Mouse (Mus musculus): ENCODE data around the gene B3glct.

Gene B3glct

DNA sequence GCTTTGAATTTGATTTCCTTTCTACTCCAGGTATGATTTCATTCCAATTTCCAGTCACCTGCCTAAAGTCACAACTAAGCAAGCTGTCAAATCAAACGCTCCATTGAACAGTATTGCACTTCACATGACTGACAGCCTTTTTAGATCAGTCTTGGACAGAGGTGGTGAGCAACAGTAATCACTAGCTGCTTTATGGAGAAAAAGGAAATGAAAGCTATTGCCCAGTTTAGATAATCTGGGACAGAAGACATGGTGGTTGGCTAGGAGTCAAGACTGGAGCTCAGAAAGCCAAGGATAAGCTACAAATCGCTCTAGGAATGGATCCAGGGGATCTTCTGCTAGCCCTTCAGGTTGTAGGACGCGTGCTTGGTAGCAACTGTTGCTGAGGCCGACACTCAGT lies 14.6 kb upstream of the B3glct start:
- DNase-seq (ENCODE audit: low read depth): no peak

DNA sequence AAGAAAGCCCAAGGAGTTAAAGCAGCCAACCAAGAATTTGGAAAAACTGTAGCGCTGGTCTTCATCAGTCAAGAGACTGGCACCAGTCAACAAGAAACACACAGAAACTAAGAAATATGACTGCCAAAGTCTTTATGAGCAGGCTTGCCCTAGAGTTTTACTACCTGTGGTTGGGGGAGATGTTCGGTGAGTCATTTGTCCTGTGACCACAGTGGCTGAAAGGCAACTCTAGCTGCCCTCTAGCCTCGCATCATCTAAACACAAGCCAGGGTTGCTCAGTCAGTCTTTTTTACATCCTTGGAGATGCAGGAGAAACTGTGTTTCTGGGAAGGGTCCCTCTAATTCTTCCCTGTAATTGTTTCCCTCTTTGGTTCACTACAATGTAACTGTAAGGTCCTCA lies 834 bp upstream of the B3glct start:
- no peak for DNase-seq (ENCODE audit: low read depth)

DNA sequence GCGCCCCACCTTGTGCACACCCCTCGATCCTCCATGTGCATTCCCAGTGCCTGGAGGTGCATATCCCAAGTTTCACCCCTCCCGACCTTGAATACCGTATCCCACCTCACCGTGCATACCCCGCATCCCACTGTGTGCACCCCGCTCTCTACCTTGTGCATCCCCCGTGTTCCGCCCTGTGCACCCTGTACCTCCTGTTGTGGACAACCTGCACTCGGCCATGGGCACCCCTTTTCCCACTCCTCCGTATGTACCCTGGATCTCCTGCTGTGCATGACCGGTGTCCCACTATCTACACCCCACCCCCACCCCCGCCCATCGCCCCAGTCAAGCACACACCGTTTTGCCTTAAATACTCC lies 939 bp downstream of the B3glct start:
- no peak for DNase-seq (ENCODE audit: low read depth)

DNA sequence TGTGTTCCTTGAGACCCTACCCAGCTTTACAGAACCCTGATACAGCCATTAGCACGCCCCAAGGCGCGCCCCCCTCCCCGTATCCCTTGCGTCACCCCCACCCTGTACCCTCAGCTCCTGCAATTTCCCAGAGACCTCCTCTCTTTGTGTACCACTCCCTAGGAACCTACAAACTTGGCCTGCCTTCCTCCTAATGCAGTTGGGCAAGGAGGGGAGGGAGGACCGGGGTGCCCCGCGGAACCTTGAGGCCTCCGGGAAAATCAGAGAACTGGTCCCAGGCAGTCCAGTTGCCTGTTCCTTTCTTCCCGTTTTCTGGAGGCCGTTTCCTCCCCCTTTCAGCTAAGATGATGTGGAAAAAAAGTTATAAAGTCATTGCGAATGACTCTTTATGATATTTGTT lies 1.3 kb downstream of the B3glct start:
- DNase-seq (ENCODE audit: low read depth): no peak

DNA sequence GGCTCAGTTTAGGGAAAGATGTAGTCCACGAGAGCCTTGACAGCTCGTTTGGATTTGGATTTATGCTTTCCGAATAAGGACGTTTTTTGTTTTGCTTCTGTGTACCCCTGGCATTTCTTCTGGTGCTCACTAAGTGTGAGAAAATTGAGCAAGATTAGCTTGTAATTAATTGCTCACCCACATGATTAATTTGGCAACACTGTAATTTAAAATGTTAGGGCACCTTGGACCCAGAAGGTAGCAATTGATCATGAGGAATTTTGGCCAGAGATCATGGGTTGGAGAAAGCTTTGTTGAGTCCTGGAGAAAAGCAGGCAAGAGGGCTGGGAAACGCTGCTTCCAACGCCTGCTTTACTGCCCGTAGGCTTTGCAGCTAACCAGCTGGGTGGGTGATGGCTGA lies 1.9 kb downstream of the B3glct start:
- no peak for DNase-seq (ENCODE audit: low read depth)

DNA sequence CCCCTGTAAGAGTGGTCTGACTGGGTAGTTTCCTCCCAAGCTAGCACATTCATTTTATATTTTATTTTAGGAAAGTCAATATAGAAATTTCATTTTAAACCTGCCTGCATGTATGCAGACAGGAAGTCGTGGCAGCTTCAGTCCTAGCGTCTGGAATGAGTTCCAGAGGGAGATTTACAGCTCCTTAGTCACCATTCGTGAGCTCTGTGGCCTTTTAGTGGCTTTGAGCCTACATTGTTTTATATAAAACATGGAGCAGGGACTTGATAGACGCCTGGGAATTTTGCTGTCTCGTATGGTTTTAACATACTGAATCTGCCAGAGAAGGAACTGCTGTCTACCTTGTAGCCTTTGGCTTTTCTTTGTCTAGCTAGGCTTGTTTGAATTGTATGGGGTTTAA lies 2.9 kb downstream of the B3glct start:
- no peak for DNase-seq (ENCODE audit: low read depth)

DNA sequence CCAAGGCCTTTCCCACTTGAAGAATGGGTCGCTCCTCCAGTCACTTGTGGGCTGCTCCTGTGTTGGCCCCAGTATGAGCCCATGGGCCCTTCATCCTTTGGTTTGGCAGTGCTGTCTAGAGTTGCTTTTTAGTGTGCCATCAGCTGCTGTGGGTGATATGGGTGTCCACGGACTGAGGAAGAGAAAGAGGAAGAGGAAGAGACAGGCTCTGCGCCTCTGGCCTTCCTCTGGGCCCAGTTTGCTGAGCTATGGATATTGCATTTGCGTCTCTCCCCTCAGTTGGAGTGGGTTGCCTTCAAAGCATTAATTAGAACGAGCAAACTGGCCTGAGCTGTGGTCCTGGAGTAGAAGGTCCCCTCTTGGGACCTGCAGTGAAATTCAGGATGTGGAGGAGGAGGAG lies 11.8 kb downstream of the B3glct start:
- no peak for DNase-seq (ENCODE audit: low read depth)

DNA sequence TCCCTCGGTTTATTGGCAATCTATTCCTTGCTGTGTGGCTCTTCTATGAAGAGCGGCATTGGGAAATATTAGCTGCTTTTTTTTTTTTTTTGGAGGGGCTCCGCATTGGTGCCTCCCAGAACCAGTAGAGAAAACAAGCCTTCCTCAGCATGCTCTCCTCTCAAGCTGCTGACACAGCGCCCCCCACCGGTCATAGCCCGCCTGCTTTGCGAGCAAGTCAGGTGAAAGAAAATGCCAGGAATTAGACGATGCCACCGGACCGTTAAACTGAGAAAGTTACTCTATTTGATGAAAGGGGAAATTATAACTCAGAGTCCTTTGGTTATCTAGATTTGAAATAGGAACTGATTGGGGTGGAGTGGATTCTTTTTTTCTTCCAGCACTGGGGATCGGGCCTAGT lies 14.5 kb downstream of the B3glct start:
- no peak for DNase-seq (ENCODE audit: low read depth)

DNA sequence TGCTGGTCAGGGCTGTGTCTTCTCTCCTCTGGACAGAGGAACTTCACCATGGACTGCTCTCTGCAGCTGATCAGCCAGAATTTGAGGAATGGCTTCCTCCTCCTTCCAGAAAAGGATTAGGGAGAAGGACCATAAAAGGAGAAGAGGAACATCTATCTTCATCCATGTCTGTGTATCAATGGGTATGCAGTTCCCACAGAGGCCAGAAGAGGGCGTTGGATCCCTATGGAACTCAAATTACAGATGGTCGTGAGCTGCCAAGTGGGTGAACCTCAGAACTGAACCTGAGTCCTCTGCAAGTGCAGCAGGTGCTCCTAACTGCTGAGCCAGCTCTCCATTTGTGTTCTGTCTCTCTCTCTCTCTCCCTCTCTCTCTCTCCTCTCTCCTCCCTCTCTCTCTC lies 15.2 kb downstream of the B3glct start:
- DNase-seq (ENCODE audit: low read depth): no peak

DNA sequence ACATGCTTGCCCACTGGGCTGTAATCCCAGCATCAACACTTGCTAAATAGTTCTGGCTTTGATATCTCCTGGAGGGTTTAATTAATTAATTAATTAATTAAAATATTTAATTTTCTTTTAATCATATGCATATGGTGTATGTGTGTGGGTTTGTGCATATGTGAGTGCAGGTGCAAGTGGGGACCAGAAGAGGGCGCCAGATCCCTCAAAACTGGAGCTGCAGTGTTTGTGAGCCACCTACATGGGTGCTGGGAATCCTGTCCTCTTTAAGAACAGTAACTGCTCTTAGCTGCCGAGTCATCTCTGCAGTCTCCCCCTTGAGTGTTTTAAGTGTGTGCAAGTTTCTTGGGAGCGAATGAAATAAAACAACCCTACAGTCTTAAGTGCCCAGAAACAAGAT lies 15.9 kb downstream of the B3glct start:
- DNase-seq (ENCODE audit: low read depth): no peak

DNA sequence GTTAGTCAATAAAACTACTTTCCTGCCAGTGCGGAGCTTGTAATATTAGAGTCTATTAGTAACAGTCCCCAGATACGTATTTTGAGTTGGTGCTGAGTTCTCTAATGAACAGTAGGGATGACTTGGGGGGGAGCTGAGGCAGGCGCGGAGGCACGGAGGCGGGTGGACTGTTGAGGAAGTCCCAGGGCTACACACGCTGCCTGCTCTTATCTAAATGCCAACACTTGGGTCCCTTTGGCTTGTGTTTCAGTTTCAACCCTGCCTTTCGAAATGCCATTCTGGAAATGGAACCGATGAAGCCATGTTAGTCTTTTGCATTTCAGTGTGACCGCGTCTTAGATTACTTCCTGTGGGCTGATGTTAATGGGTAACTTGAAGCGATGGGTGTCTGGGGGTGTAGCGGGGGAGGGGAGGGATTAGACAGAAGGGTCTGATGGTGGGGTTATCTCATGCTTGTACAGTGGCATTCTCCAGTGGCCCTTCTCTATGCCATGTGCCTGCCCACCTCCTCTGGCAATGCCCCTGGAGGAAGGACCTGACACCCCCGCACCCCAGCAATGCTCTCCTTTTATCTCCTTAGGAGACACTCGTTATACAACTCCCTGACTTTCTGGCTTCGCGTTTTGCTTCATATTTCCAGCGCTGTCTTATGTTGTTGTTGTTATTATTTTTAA lies 17.2 kb downstream of the B3glct start:
- DNase-seq (ENCODE audit: low read depth): no peak

DNA sequence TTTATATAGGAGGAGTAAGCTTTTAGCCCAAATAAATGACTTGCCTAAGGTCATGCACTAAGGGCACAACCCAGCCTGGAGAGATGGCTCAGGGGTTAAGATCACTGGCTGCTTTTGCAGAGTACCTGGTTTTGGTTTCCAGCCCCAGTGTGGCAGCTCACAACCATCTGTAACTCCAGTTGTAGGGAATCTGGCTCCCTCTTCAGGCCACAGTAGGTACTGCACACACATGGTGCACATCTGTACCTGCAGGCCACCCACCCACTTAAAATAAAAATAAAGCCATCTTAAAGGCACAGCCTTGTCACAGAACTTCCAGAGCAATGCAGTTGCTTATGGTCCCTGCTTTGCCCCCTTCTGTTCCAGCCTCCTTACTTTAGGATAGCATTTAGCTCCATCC lies 24.7 kb downstream of the B3glct start:
- DNase-seq (ENCODE audit: low read depth): no peak

DNA sequence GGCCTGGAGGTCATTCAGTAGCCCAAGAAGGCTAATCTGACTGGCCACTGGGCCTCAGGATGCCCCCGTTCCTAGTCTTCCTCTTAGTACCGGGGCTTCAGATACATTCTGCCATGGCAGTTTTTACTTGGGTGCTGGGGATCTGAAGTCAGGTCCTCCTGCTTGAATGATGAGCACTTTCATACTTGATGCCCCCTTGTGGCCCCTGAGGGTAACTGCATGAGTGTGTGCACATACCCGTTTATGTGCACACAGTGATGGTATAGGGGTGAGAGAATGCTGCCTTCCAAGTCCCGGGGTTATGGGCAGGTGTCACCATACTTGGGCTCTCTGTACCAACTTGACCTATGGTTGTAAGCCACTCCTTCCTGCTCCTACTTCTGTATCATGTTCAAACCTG lies 33.5 kb downstream of the B3glct start:
- no peak for DNase-seq (ENCODE audit: low read depth)

DNA sequence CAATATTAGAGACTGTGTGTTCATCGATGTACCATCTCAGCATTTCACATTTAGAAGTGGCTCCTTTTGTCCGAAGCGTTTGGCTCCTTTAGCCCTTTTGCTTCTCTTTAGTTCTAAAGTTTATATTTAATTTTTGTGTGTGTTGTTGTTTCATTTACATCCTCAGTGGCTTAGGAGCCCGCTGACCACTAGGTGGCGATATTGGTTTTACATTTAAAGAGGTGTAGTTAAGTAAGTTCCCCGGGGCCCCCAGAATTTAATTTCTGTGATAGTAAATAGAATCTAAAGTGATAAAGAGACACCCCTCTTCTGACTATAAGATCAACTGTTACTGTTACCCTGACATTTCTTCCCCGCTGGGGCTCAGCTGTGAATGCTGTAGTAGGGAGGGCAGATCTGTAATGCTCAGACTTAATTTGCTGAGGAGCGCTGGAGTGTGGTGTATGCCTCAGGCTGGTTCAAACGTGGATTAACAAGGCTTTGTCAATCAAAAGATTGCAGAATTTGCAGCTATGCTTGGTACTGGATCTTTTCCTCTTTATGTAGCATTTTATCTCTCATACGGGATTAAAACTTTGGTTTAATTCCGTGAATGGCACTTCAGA lies 35.2 kb downstream of the B3glct start:
- peak; percentile 63 for DNase-seq (ENCODE audit: low read depth)

DNA sequence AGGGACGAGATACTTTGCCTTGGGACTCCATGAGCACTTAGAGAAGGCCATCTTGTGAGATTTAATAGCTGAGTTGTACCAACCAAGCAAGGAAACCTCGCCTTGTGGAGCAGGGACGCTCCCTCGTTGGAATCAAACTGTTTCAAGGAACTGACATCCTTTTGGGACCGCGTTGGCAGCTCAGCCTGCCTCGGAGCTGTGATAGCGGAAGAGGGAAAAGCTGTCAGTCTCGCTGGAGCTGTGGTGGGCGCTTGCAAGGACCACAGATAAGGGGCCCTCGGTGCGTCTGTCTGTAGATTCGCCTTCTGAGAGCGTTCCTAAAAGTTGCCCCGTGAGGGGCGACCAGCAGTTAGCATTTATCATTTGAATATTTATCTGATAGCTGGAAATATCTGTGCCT lies 35.8 kb downstream of the B3glct start:
- no peak for DNase-seq (ENCODE audit: low read depth)

DNA sequence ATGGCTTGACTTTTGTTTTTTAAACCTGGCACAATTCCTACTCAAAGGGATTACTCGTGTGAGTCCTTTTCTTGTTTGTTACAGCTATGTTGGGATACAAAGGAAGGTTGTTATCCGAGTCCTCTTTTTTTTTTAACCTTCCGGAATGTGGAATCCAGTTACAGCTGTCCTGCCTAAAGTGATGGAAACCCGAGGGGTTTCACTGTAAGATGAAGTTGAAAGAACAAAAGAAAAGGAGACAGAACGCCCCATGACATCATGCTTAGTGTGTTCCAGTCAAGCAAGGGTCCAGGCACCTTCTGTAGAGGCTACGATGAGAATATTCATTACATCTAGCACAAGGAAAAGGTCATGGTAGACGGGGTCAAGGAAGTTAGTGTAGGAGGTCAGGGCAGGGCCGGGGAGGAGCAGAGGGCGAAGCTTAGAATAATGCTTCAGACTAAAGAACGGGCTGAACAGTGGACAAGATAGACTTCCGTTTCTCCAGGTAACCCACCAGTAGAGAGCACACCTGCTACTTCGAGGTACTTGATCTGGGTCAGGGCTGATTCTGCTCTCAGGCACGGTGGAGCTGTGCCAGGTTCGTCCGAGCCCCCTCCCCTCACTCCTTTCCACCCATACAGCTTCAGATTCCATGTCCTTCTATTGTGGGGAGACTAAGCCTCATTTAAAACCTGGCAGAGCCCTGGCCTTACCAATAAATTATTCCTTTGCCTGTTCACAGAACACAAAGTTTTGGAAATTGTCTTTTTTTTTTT lies 37.7 kb downstream of the B3glct start:
- DNase-seq (ENCODE audit: low read depth): no peak

DNA sequence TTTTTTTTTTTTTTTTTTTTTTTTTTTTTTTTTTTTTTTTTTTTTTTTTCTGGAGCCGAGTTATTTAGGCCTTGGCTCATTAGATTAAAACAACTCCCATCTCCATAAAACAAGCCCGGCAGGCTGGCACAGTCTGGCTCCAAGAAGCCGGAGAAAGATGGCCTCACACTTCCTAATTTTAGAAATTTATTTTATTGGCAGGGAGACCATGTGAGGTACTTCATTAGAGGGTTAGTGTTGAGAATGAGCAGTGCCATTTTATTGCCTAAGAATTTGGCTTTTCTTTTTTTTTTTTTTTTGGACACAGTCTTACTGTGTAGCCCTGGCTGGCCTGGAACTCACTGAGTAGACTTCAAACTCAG lies 38.3 kb downstream of the B3glct start:
- DNase-seq (ENCODE audit: low read depth): no peak

DNA sequence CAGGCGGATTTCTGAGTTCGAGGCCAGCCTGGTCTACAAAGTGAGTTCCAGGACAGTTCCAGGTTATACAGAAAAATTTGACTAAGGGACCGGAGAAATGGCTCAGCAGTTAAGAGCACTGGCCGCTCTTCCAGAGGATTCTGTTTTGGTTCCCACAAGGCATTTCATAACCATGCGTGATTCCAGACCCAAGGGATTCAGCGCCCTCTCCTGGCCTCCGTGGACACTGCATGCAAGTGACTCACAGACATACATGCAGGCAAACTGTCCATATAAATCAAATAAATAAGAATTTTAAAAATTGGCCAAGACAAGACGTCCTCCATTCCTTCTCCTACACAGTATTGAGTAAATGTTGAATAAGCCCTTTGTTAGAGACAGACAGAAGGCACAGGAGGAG lies 53.7 kb downstream of the B3glct start:
- DNase-seq (ENCODE audit: low read depth): no peak

DNA sequence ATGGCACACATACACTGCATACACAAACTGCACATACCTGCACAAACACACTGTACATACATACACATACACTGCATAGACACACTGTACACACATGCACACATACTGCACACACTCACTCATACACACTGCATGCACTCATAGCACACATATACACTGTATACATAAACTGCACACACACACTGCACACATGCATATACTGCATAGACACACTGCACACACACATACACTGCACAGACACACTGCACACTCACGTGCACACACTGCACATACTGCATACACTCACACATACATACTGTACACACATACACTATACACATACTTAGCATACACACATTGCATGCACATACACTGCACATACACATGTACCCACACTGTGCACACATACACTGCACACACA lies 59.2 kb downstream of the B3glct start:
- no peak for DNase-seq (ENCODE audit: low read depth)

DNA sequence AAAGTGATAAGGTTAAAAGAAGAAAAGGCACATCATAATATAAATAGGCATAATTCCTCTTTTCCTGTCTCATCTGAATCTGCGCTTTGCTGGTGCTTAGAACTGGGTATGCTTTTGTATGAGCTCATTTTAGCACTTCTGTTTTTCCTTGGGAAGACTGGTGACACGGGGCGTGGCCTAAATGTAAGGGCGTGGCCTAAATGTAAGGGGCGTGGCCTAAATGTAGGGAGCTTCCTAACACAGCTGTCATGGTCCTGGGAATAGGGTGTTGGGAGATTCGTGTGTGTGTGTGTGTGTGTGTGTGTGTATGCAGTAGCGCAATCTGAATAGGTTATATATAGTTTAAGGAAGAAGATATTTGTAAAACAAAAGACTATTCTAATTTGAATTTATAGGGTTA lies 62.1 kb downstream of the B3glct start:
- no peak for DNase-seq (ENCODE audit: low read depth)

DNA sequence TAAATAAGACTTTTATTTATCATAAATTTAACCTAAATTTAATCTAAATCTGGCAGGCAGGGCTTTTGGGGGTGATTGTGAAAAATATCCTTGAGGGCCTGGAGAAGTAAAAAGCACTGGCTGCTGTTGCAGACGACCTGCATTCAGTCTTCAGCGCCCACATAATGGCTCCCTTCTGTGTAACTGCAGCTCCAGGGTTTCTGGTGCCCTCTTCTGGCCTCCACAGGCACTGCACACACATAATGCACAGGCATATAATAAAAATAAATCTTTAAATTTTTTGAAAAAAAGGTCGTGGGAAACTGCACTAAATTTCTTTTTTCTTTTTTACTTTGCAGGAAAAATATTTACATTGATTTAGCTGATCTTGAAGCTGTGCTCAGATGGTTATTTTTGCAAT lies 62.7 kb downstream of the B3glct start:
- DNase-seq (ENCODE audit: low read depth): no peak

DNA sequence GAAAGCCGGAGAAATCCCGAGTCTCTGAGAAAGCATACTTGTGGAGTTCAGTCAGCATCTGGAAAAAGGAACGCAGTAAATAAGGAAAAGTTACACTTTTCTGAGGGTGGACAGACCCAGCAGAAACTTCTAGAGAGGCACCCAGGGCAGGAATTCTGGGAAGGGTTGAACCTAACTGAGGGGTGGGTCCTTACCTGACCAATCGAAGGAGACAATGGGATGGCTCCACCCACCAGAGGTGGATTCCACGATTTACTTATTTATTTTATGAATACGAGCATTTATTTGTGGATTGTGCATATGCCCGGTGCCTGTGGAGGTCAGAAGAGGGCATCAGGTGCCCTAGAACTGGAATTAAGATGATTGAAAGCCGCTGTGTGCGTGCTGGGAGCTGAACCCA lies 64.3 kb downstream of the B3glct start:
- DNase-seq (ENCODE audit: low read depth): no peak

DNA sequence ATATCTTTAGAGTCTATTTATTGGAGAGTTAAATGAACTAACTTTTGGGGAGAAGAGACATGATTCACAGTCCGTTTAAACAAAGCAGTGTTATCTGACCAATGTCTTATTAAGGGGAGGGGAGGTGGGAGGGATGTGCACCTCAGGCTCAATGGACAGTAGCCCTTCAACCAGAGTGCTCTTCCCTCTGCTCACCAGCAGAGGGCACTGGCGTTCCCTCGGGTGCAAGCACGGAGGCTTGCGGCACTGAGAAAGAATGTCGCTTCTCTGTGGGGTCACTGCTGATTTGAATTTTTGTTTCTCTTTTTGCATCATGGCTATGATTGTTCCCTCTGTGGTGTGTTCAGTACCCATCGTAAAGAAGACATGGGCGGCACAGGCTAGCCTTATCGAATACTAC lies 67.0 kb downstream of the B3glct start:
- DNase-seq (ENCODE audit: low read depth): no peak

All from c-Kit-positive CD71-negative TER-119-negative erythroid progenitor cells, embryonic 14.5 days (primary cell).